Mouse (Mus musculus): ENCODE data around the gene Olfr1053.
"Not testable (repeated sequence)": the region's sequence is repeated elsewhere in the genome, so short reads cannot be mapped to it uniquely, and the experiment has no call there.

Gene Olfr1053

GRCm38 (mm10) chr2:86315184-86315583 is at the start of gene Olfr1053:
TSS of gene Olfr1053 (minus strand) at chr2:86315284.
- no peak for DNase-seq (ENCODE audit: low read depth in 1 of 2, low spot score in 2 of 2)

- DNase-seq (ENCODE audit: low read depth in 1 of 2, low spot score in 2 of 2): no peak
Measured at GRCm38 (mm10) chr2:86362369-86362768, 47.3 kb upstream of the Olfr1053 start, which contains the start of gene Olfr1056. TSS of gene Olfr1056 (minus strand) at chr2:86362469.

GRCm38 (mm10) chr2:86351751-86352150 is 36.7 kb upstream of the Olfr1053 start:
- DNase-seq (ENCODE audit: low read depth in 1 of 2, low spot score in 2 of 2): not testable (repeated sequence)

- DNase-seq (ENCODE audit: low read depth in 1 of 2, low spot score in 2 of 2): no peak
Measured at GRCm38 (mm10) chr2:86350184-86350583, 35.1 kb upstream of the Olfr1053 start, which contains the start of gene Olfr1055. TSS of gene Olfr1055 (minus strand) at chr2:86350284.

- no peak for DNase-seq (ENCODE audit: low read depth in 1 of 2, low spot score in 2 of 2)
Measured at GRCm38 (mm10) chr2:86335333-86335732, 20.2 kb upstream of the Olfr1053 start, which contains the start of gene Olfr1054. TSS of gene Olfr1054 (minus strand) at chr2:86335433.

- no peak for DNase-seq (ENCODE audit: low read depth in 1 of 2, low spot score in 2 of 2)
Measured at GRCm38 (mm10) chr2:86292155-86292554, 22.9 kb downstream of the Olfr1053 start, which contains the start of gene Olfr1052. TSS of gene Olfr1052 (plus strand) at chr2:86292455.

- not testable (repeated sequence) for DNase-seq (ENCODE audit: low read depth in 1 of 2, low spot score in 2 of 2)
Measured at GRCm38 (mm10) chr2:86278988-86279387, 36.1 kb downstream of the Olfr1053 start, which contains the start of gene Olfr1051. TSS of gene Olfr1051 (minus strand) at chr2:86279088.
